Mouse (Mus musculus) liver, embryonic 14.5 days (tissue): ENCODE measurements around the gene Stum.

Experiments
- CTCF ChIP-seq: IDR thresholded peaks from 2 replicates; pipeline ENCODE4 v1.5.1; 2016; ENCODE audit warnings: antibody characterized with exemption, low read depth, control low read depth
- EP300 ChIP-seq: IDR thresholded peaks from 2 replicates; pipeline ENCODE4 v1.6.1; 2016; ENCODE audit warnings: antibody characterized with exemption, low read depth

- TF ChIP-seq CTCF (no peak), EP300 (no peak)
Measured at GRCm38 (mm10) chr1:180384486-180384885, 98.8 kb downstream of the Stum start.
